Mouse (Mus musculus) ES-Bruce4 (cell line): ENCODE data around the gene Bloc1s2. TPM values are rescaled to one million over a fixed set of nuclear protein-coding genes. Genes with fewer than 3 reads are reported as not detected.
A peak's percentile ranks its signal among the peaks of the same experiment; 100 is the strongest.

Experiments used
- H3K27ac ChIP-seq: 2 replicates; pipeline ENCODE4 v1.5.1; 2012; ENCODE audit warnings: low read length, inconsistent platforms; ENCODE audit not compliant: insufficient read depth
- H3K27me3 ChIP-seq: 2 replicates; pipeline ENCODE4 v1.6.1; 2012; ENCODE audit warnings: mild to moderate bottlenecking, low read length, inconsistent platforms; ENCODE audit not compliant: control insufficient read depth, poor library complexity, insufficient read depth, severe bottlenecking
- H3K36me3 ChIP-seq: 2 replicates; pipeline ENCODE4 v1.6.1; 2012; ENCODE audit warnings: inconsistent platforms, mild to moderate bottlenecking, low read length, moderate library complexity; ENCODE audit not compliant: control insufficient read depth, poor library complexity, insufficient read depth, severe bottlenecking
- H3K4me1 ChIP-seq: one replicate; pipeline ENCODE4 v1.8.1; 2011; ENCODE audit warnings: low read length; ENCODE audit not compliant: control insufficient read depth, insufficient read depth
- H3K4me3 ChIP-seq: 2 replicates; pipeline ENCODE4 v1.5.1; 2011; ENCODE audit warnings: low read depth, mild to moderate bottlenecking, low read length
- H3K9ac ChIP-seq: 2 replicates; pipeline ENCODE4 v1.6.1; 2012; ENCODE audit warnings: low read depth, mild to moderate bottlenecking, inconsistent platforms; ENCODE audit not compliant: poor library complexity, severe bottlenecking
- H3K9me3 ChIP-seq: replicated peaks from 2 replicates; pipeline ENCODE4 v1.6.1; 2012; ENCODE audit warnings: mild to moderate bottlenecking, low read length, inconsistent platforms; ENCODE audit not compliant: control insufficient read depth, poor library complexity, insufficient read depth, severe bottlenecking
- CTCF ChIP-seq: IDR thresholded peaks from one replicate; pipeline ENCODE4 v1.8.1; 2011; ENCODE audit warnings: low read depth, low read length
- EP300 ChIP-seq: IDR thresholded peaks from 2 replicates; pipeline ENCODE4 v1.6.1; 2011; ENCODE audit warnings: low read depth, low read length; ENCODE audit not compliant: insufficient read depth
- POLR2A ChIP-seq: IDR thresholded peaks from one replicate; pipeline ENCODE4 v1.8.1; 2011; ENCODE audit warnings: low read length; ENCODE audit not compliant: insufficient read depth
- polyA plus RNA-seq: library from polyadenylated mRNA; stranded (reverse); fragments of >200 nt; gene quantifications from 2 replicates; pipeline ENCODE4 v1.2.4, GENCODE M21; 2011; ENCODE audit warnings: low read depth; ENCODE audit not compliant: missing spikeins, insufficient read depth, insufficient read length

Bloc1s2 gene
- polyA plus RNA-seq, 1 experiment: 86.7 TPM

GRCm38 (mm10) chr19:44117793-44118192, 28.5 kb downstream of the Bloc1s2 start:
- no peak overlapping the region for H3K9ac ChIP-seq
- H3K27ac ChIP-seq: no peak overlapping the region
- no peaks in the 10 kb centered on the region for H3K4me1 ChIP-seq
- TF ChIP-seq EP300 (no peak), POLR2A (no peak), CTCF (no peak)
- peaks cover 38% of the 10 kb centered on the region for H3K36me3 ChIP-seq
- no peaks in the 10 kb centered on the region for H3K27me3 ChIP-seq
- H3K9me3 ChIP-seq: no peaks in the 10 kb centered on the region
- no peak overlapping the region for H3K4me3 ChIP-seq

GRCm38 (mm10) chr19:44111706-44112105, 34.5 kb downstream of the Bloc1s2 start:
- Histone ChIP-seq H3K9ac (no peak overlapping the region), H3K36me3 (peaks cover 16% of the 10 kb centered on the region)
- TF ChIP-seq EP300: no peak
- TF ChIP-seq CTCF: peak; percentile 46

GRCm38 (mm10) chr19:44110356-44110755, 35.9 kb downstream of the Bloc1s2 start:
- Histone ChIP-seq H3K36me3 (peaks cover 16% of the 10 kb centered on the region), H3K27me3 (no peaks in the 10 kb centered on the region), H3K4me1 (no peaks in the 10 kb centered on the region), H3K9ac (no peak overlapping the region), H3K27ac (no peak overlapping the region), H3K9me3 (no peaks in the 10 kb centered on the region), H3K4me3 (no peak overlapping the region)
- no peak for TF ChIP-seq EP300
- no peak for TF ChIP-seq CTCF
- TF ChIP-seq POLR2A: no peak

More at GRCm38 (mm10) chr19:44111706-44112105, 34.5 kb downstream of the Bloc1s2 start:
- Histone ChIP-seq H3K4me3 (no peak overlapping the region), H3K27ac (no peak overlapping the region), H3K4me1 (no peaks in the 10 kb centered on the region), H3K9me3 (no peaks in the 10 kb centered on the region), H3K27me3 (no peaks in the 10 kb centered on the region)

- Histone ChIP-seq H3K9me3 (no peaks in the 10 kb centered on the region), H3K9ac (no peak overlapping the region), H3K27ac (no peak overlapping the region), H3K4me1 (no peaks in the 10 kb centered on the region), H3K27me3 (no peaks in the 10 kb centered on the region), H3K4me3 (no peak overlapping the region), H3K36me3 (peaks cover 14% of the 10 kb centered on the region)
- TF ChIP-seq CTCF (no peak), POLR2A (no peak), EP300 (no peak)
Measured at GRCm38 (mm10) chr19:44108996-44109395, 37.2 kb downstream of the Bloc1s2 start.

GRCm38 (mm10) chr19:44107661-44108521, 38.4 kb downstream of the Bloc1s2 start:
- TF ChIP-seq EP300 (no peak), POLR2A (no peak), CTCF (no peak)
- Histone ChIP-seq H3K4me3 (peak overlapping the region; percentile 88), H3K9me3 (no peaks in the 10 kb centered on the region), H3K4me1 (no peaks in the 10 kb centered on the region), H3K27me3 (no peaks in the 10 kb centered on the region), H3K36me3 (peaks cover 8% of the 10 kb centered on the region), H3K27ac (peak overlapping the region; percentile 78), H3K9ac (peak overlapping the region; percentile 80)
